Mouse (Mus musculus) neural tube, embryonic 15.5 days (tissue): ENCODE measurements around the gene Akap2. TPM values are rescaled to one million over a fixed set of nuclear protein-coding genes. Genes with fewer than 3 reads are reported as not detected.

Experiments
- ATAC-seq: fragments of 200-750 bp; cut with Nextera tagmentation; 2 replicates; pipeline ENCODE4 v1.8.0; 2017; ENCODE audit warnings: mild to moderate bottlenecking, moderate TSS enrichment, moderate library complexity; ENCODE audit not compliant: low FRiP score
- H3K27ac ChIP-seq: fragments of 300-500 bp; sonication (generic); replicated peaks from 2 replicates; pipeline ENCODE4 v1.5.1; 2015; ENCODE audit warnings: mild to moderate bottlenecking, inconsistent platforms
- H3K27me3 ChIP-seq: fragments of 300-500 bp; sonication (generic); replicated peaks from 2 replicates; pipeline ENCODE4 v1.6.1; 2015; ENCODE audit warnings: inconsistent platforms
- H3K36me3 ChIP-seq: fragments of 300-500 bp; sonication (generic); 2 replicates; pipeline ENCODE4 v1.6.1; 2015; ENCODE audit warnings: inconsistent platforms
- H3K4me1 ChIP-seq: fragments of 300-500 bp; sonication (generic); 2 replicates; pipeline ENCODE4 v1.6.1; 2015; ENCODE audit warnings: inconsistent platforms
- H3K4me2 ChIP-seq: fragments of 300-500 bp; sonication (generic); 2 replicates; pipeline ENCODE4 v1.6.1; 2015; ENCODE audit warnings: inconsistent platforms, mild to moderate bottlenecking, moderate library complexity
- H3K4me3 ChIP-seq: fragments of 300-500 bp; sonication (generic); replicated peaks from 2 replicates; pipeline ENCODE4 v1.5.1; 2015; ENCODE audit warnings: mild to moderate bottlenecking, inconsistent platforms
- H3K9ac ChIP-seq: fragments of 300-500 bp; sonication (generic); replicated peaks from 2 replicates; pipeline ENCODE4 v1.6.1; 2015; ENCODE audit warnings: mild to moderate bottlenecking, inconsistent platforms
- H3K9me3 ChIP-seq: fragments of 300-500 bp; sonication (generic); replicated peaks from 2 replicates; pipeline ENCODE4 v1.6.1; 2016; ENCODE audit warnings: inconsistent platforms
- WGBS: fragments of 180-500 bp; shearing (Covaris S2); methylation state at CpG from one replicate; pipeline ENCODE4 v1.1.7; 2015; ENCODE audit warnings: mixed read lengths; 5-methylcytosine and 5-hydroxymethylcytosine counted together
- polyA plus RNA-seq: library from polyadenylated mRNA; unstranded; fragments of >200 nt; fragmentation: Nextera tagmentation; extraction: Ambion mirVana; gene quantifications from 2 replicates; pipeline ENCODE4 v1.2.1, GENCODE M21; 2015

The Akap2 gene
- polyA plus RNA-seq, 1 experiment from 2014 or later = 11.0 TPM

DNA sequence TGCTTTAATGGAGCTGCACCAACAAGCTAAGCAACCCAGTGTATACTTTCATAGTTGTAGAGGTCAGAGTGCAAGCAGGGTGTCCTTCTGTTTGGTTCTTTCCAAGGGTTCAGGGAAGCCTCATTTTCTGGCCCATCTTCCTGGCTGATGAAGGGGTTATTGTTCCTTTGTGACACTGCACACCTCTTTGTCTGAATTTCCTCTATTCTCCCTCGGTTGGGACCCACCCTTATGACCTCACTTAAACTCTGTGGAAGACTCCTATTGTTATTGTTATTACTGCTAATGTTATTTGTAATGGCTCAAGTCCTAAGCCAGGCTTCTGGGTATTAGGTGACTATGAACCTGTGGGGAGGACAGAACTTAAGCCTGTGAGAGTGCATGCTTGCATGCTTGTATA lies 124.5 kb downstream of the Akap2 start:
- H3K4me1 ChIP-seq = peaks cover 18% of the 10 kb centered on the region
- H3K36me3 ChIP-seq = no peaks in the 10 kb centered on the region
- no peak overlapping the region for H3K4me3 ChIP-seq
- H3K27me3 ChIP-seq = no peaks in the 10 kb centered on the region
- H3K4me2 ChIP-seq = no peak overlapping the region
- H3K27ac ChIP-seq = no peak overlapping the region
- WGBS = 0% methylated on average over 1 of the region's 1 CpGs
- ATAC-seq = no peak
- H3K9ac ChIP-seq = no peak overlapping the region
- no peaks in the 10 kb centered on the region for H3K9me3 ChIP-seq

DNA sequence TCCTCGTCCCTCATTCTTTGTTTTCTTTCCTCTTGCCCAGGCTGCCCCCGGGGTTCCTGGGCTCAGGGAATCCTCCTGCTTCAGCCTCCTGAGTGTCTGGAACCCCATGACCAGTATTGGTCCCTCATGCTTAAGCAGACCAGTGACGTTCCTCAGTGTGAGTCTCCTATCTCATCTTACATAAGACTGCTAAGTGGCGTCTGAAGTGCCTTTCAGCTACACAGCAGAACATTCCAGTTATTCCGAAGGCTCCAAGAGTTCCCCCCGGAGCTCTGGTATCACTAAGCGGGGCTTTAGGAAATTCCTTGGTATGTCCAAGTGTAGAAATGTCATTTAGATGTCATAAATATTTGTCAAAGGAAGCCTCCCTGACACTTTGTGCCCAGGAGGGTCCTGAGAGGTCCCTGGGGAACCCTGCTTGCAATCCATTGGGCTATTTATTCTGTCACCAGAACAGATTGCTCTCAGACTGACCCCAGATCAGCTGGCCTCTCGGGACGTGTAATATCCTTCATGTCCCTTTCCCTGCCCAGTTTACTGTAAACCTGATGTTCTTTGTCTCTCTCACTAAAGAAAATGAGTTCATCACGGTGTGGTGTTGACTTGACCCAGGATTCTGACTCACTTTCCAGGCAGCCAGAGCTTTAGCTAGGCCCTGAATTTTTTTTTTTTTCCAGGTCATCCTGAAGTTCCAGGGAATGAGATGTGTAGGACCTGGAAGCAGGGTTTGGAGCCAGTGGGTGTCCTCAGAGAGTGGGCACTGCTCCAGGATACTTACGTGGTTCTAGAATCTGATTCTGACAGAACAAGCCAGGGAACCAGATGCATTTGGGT lies 125.2 kb downstream of the Akap2 start:
- H3K27ac ChIP-seq = no peak overlapping the region
- H3K9ac ChIP-seq = no peak overlapping the region
- no peaks in the 10 kb centered on the region for H3K36me3 ChIP-seq
- H3K4me3 ChIP-seq = no peak overlapping the region
- H3K27me3 ChIP-seq = no peaks in the 10 kb centered on the region
- no peaks in the 10 kb centered on the region for H3K9me3 ChIP-seq
- no peak for ATAC-seq
- H3K4me1 ChIP-seq = peaks cover 25% of the 10 kb centered on the region
- whole genome bisulfite sequencing = 65% methylated on average over 11 of the region's 11 CpGs
- no peak overlapping the region for H3K4me2 ChIP-seq

DNA sequence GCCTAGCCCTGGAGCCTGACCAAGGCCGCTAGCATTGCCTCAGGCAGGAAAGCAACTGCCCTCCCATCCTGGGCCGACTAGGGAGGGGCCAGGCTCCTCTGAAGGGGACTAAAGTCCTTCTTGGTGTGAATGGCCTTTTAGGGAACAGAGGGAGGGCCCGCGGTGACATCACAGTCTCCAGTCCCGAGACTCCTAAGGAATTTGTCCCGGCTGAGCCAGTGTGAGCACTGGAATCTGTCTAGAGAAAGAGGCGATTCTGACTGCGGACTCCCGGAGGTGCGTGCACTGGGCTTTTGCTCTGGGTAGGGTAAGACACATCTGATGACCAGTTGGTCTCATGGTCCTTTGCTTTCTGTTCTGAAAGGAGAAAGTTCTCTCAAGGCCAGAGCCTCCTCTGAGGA lies 127.6 kb downstream of the Akap2 start:
- WGBS = 6% methylated on average over 10 of the region's 10 CpGs
- peak; percentile 74 for ATAC-seq

DNA sequence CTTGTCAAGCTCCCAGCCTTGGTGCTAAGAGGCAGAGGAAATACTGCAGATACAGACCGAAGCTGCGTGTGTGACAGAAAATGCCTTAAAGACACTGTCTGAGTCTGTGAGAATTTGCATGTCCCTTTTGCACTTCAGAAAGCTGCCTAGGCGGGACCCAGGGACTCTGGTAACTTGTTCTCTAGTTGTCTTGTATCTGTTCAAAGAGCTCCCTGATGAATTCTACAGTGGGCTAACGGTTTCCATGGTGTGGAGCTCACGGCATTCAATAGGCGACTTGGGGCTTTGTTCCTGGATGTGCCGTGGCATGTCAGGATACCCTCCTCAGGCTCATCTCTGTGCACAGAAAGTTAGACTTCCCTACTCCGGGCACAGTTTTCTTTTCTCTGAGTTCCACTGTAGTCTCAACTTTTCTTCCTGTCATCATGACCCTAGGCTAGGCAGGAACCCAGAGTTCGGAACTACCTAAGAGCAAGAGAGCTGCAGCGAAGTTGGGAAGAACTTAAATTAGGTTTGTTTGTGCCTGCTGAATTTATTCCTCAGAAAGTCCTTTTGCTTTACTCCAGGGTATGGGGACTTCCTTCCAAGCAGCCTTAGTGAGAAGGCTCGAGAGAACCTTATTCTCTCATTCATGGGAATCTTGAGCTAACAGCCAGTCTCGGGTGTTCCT lies 128.2 kb downstream of the Akap2 start:
- WGBS = 14% methylated on average over 12 of the region's 12 CpGs
- H3K4me3 ChIP-seq = peak overlapping the region; percentile 27
- no peaks in the 10 kb centered on the region for H3K9me3 ChIP-seq
- peak overlapping the region; percentile 46 for H3K4me2 ChIP-seq
- no peaks in the 10 kb centered on the region for H3K27me3 ChIP-seq
- peak overlapping the region; percentile 23 for H3K9ac ChIP-seq
- H3K36me3 ChIP-seq = no peaks in the 10 kb centered on the region
- H3K4me1 ChIP-seq = peaks cover 25% of the 10 kb centered on the region
- ATAC-seq = peak; percentile 17; the same call in 1 of the 2 replicates
- peak overlapping the region; percentile 82 for H3K27ac ChIP-seq

More for the DNA sequence above, 127.6 kb downstream of the Akap2 start:
- peak overlapping the region; percentile 27 for H3K4me3 ChIP-seq
- H3K27ac ChIP-seq = peak overlapping the region; percentile 82
- no peaks in the 10 kb centered on the region for H3K36me3 ChIP-seq
- H3K4me1 ChIP-seq = peaks cover 25% of the 10 kb centered on the region
- no peaks in the 10 kb centered on the region for H3K9me3 ChIP-seq
- peak overlapping the region; percentile 46 for H3K4me2 ChIP-seq
- H3K27me3 ChIP-seq = no peaks in the 10 kb centered on the region
- H3K9ac ChIP-seq = peak overlapping the region; percentile 23

DNA sequence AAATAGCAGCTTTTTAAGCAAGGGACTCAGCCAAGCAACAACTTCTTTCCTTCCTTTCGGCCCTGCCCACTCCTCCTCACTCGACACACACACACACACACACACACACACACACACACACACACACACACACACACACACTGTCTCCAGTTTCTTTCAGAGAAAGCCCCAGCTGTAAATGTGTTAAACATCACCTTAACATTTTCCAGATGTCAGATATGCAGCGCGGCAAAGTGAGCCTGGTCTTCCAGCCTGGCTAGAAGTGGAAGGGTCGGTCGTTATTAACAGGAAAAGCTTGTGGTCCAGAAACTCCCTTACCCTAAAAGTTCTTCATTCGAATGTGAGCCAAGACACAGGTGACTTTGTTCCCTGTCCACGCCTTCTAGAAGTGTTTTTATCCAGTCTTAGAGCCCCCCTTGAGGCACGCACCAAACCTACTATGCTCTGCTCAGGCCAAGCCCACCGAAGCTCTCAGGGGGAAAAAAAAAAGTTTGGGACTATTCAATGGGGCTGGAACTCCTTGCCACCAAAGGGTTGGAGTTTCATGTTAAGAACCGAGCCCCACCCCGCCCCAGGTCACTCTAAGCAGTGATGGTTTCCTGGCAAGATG lies 129.0 kb downstream of the Akap2 start:
- 51% methylated on average over 11 of the region's 12 CpGs for WGBS
- no peak for ATAC-seq
- Histone ChIP-seq H3K4me1 (peaks cover 29% of the 10 kb centered on the region), H3K9ac (0 out of 2 replicates have a peak overlapping the region, but pooled peaks have one; percentile 23), H3K4me3 (peak overlapping the region; percentile 27; the same call in 1 of the 2 replicates), H3K27me3 (no peaks in the 10 kb centered on the region), H3K9me3 (no peaks in the 10 kb centered on the region), H3K36me3 (no peaks in the 10 kb centered on the region), H3K4me2 (peak overlapping the region; percentile 46), H3K27ac (peak overlapping the region; percentile 82)

DNA sequence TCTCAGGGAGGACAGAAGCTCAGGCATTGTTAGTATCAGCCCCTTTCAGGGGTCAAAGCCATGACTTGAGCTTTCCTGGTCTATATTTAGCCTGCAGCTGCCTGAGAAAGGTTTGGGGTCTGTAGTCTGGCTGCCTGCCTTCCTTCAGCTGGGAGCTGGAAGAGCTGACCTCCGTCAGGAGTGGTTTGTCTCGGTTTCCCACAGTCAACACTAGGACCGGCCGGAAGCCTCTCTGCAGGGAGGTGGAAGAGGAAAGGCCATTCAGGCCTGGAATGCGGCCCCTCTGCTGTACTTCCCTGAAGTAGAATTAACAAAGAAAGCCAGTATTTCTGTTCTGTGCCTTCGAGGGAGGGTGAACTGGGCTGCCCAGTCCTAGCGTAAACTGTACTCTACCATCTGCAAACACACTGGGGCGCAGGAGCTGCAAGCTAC lies 129.6 kb downstream of the Akap2 start:
- Histone ChIP-seq H3K4me2 (peak overlapping the region; percentile 46), H3K9ac (no peak overlapping the region), H3K4me1 (peaks cover 34% of the 10 kb centered on the region), H3K9me3 (no peaks in the 10 kb centered on the region), H3K36me3 (no peaks in the 10 kb centered on the region), H3K27me3 (no peaks in the 10 kb centered on the region), H3K27ac (peak overlapping the region; percentile 82), H3K4me3 (no peak overlapping the region)
- no peak for ATAC-seq
- WGBS = 29% methylated on average over 8 of the region's 8 CpGs

DNA sequence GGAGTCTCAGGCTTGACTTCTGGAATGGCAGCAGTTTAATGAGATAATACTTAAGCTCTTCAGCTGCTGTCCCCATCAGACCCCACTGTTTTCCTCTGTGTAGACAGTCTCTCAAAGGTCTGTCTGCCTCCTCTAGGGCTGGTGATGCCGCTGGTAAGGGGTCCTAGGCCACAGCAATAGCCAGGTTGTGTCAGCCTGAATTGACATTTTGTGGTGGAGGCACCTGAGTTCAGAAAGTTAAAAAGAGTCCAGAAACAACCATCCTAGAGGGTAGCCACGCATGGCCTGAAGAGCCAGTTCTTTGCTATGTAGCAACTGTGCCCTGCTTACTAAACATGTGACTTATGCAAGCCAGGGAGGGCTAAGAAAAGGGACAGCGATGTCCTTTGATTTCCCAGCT lies 130.2 kb downstream of the Akap2 start:
- Histone ChIP-seq H3K4me2 (peak overlapping the region; percentile 46), H3K4me3 (no peak overlapping the region), H3K9me3 (no peaks in the 10 kb centered on the region), H3K9ac (no peak overlapping the region), H3K27ac (peak overlapping the region; percentile 82), H3K4me1 (peaks cover 36% of the 10 kb centered on the region), H3K27me3 (no peaks in the 10 kb centered on the region), H3K36me3 (no peaks in the 10 kb centered on the region)
- ATAC-seq = no peak
- 88% methylated on average over 3 of the region's 3 CpGs for WGBS

DNA sequence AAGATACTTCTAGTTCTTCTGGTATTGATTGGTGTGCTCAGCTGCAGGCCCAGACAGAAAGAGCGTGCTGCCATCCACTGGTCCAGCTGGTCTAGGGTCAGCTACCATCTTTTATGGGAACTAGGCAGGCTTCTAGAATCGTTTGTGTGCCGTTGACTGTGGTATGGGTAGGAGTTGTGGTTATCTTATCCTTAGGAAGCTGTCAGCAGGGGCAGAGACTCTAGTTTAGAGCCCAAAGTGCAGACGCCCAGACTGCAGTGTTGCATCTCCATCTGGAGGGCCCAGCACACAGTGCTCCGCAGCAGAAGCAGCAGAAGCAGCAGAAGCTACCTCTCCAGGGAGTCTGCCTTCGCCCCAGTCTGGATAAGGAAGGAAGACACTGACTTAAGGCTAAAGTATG lies 132.0 kb downstream of the Akap2 start:
- no peak overlapping the region for H3K9ac ChIP-seq
- H3K4me1 ChIP-seq = peaks cover 36% of the 10 kb centered on the region
- H3K9me3 ChIP-seq = no peaks in the 10 kb centered on the region
- H3K27ac ChIP-seq = no peak overlapping the region
- WGBS = 79% methylated on average over 6 of the region's 6 CpGs
- no peak for ATAC-seq
- no peak overlapping the region for H3K4me2 ChIP-seq
- no peaks in the 10 kb centered on the region for H3K27me3 ChIP-seq
- 0 out of 2 replicates have a peak, but pooled peaks cover under 1% of the 10 kb centered on the region for H3K36me3 ChIP-seq
- no peak overlapping the region for H3K4me3 ChIP-seq

DNA sequence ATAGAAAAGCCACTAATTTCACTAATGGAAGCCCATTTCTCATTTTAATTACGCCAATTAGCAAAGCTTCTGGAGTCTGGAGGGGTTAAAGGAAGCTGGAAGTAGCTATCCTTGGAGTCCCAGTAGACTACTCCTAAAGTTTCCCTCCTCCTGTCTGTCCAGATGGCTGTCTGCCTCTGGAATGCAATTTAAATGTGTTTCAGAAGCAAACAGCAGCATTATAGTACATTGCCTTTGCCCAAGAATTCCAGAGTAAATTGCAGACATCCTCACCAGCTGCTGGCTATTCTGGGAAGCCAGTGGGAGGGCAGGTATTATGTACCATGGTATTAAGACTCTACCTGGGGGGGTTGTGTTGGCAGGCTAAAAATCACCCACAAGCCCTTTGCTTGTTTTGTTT lies 134.3 kb downstream of the Akap2 start:
- peaks cover 23% of the 10 kb centered on the region for H3K36me3 ChIP-seq
- H3K9ac ChIP-seq = no peak overlapping the region
- no peak for ATAC-seq
- WGBS = 72% methylated on average over 1 of the region's 1 CpGs
- no peak overlapping the region for H3K4me2 ChIP-seq
- H3K27ac ChIP-seq = no peak overlapping the region
- H3K4me1 ChIP-seq = peaks cover 19% of the 10 kb centered on the region
- no peaks in the 10 kb centered on the region for H3K27me3 ChIP-seq
- H3K4me3 ChIP-seq = no peak overlapping the region
- H3K9me3 ChIP-seq = no peaks in the 10 kb centered on the region

DNA sequence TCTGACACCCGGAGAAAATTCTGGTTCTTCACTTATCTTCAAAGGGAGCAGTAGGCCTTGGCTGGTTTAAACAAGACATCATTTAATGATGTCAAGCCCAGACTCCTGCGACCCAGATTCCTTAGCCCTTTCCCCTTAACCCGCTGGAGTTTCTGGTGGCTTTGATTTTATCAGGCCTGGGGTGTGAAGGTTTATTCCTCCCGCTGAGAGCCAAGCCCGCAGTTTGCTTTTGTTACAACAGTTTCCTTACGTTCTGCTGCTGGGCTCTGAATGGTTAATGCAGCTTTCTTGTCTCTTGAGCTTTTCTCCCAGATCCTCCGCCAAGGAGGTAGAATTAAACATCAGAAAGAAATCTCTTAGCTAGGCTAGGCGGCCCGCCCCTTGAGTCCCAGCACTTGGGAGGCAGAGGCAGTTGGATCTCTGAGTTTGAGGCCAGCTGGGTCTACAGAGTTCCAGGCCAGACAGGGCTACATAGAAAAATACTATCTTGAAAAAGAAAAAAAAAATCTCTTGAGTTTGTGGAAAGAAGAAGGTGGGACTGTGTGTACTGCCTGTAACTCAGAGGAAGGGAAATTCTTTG lies 135.1 kb downstream of the Akap2 start:
- 43% methylated on average over 9 of the region's 9 CpGs for WGBS
- H3K4me1 ChIP-seq = peaks cover 12% of the 10 kb centered on the region

DNA sequence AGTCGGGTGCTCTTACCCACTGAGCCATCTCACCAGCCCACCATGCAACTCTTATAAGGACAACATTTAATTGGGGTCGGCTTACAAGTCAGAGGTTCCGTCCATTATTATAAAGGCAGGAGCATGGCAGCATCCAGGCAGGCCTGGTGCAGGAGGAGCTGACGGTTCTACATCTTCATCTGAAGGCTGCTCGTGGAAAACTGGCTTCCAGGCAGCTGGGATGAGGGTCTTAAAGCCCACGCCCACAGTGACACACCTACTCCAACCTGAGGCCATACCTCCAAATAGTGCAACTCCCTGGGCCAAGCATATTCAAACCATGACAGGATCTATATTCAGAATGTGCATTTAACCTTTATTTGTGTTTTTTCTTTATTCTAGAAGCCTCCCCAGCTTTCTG lies 136.7 kb downstream of the Akap2 start:
- H3K9me3 ChIP-seq = no peaks in the 10 kb centered on the region
- no peak overlapping the region for H3K4me2 ChIP-seq
- H3K27me3 ChIP-seq = no peaks in the 10 kb centered on the region
- H3K27ac ChIP-seq = no peak overlapping the region
- peaks cover 11% of the 10 kb centered on the region for H3K4me1 ChIP-seq
- no peak for ATAC-seq
- H3K36me3 ChIP-seq = peaks cover 34% of the 10 kb centered on the region
- no peak overlapping the region for H3K4me3 ChIP-seq
- 88% methylated on average over 6 of the region's 6 CpGs for WGBS
- no peak overlapping the region for H3K9ac ChIP-seq

More for the DNA sequence above, 135.1 kb downstream of the Akap2 start:
- Histone ChIP-seq H3K4me2 (no peak overlapping the region), H3K27me3 (no peaks in the 10 kb centered on the region), H3K27ac (no peak overlapping the region), H3K36me3 (peaks cover 31% of the 10 kb centered on the region), H3K9me3 (no peaks in the 10 kb centered on the region), H3K9ac (no peak overlapping the region), H3K4me3 (no peak overlapping the region)
- ATAC-seq = no peak
